Mouse (Mus musculus) heart, embryonic 10.5 days (tissue): ENCODE measurements at regions not wholly inside any gene's neighbourhood (a gene's known extent, or its start where the extent isn't known, plus 50 kb on each side); places are given as distances from the start of the nearest gene placed in this dataset.

Experiments used
- DNase-seq: peaks from one replicate; pipeline ENCODE4 v3.0.0-alpha.2; 2017; ENCODE audit warnings: low spot score
- H3K27ac ChIP-seq: fragments of 300-500 bp; sonication (generic); 2 replicates; pipeline ENCODE4 v1.5.1; 2016; ENCODE audit warnings: mild to moderate bottlenecking
- H3K27me3 ChIP-seq: fragments of 300-500 bp; sonication (generic); 2 replicates; pipeline ENCODE4 v1.6.1; 2016; ENCODE audit warnings: mild to moderate bottlenecking; ENCODE audit not compliant: poor library complexity, insufficient read depth, severe bottlenecking
- H3K36me3 ChIP-seq: fragments of 300-500 bp; sonication (generic); 2 replicates; pipeline ENCODE4 v1.6.1; 2016; ENCODE audit warnings: mild to moderate bottlenecking, moderate library complexity
- H3K4me1 ChIP-seq: fragments of 300-500 bp; sonication (generic); 2 replicates; pipeline ENCODE4 v1.6.1; 2016; ENCODE audit warnings: mild to moderate bottlenecking
- H3K4me3 ChIP-seq: fragments of 300-500 bp; sonication (generic); 2 replicates; pipeline ENCODE4 v1.5.1; 2016; ENCODE audit warnings: mild to moderate bottlenecking, moderate library complexity
- H3K9me3 ChIP-seq: fragments of 300-500 bp; sonication (generic); 2 replicates; pipeline ENCODE4 v1.6.1; 2016; ENCODE audit warnings: mild to moderate bottlenecking, moderate library complexity
- WGBS: fragments of 180-500 bp; shearing (Covaris S2); methylation state at CpG from one replicate; pipeline ENCODE4 v1.1.7; 2016; 5-methylcytosine and 5-hydroxymethylcytosine counted together

DNA sequence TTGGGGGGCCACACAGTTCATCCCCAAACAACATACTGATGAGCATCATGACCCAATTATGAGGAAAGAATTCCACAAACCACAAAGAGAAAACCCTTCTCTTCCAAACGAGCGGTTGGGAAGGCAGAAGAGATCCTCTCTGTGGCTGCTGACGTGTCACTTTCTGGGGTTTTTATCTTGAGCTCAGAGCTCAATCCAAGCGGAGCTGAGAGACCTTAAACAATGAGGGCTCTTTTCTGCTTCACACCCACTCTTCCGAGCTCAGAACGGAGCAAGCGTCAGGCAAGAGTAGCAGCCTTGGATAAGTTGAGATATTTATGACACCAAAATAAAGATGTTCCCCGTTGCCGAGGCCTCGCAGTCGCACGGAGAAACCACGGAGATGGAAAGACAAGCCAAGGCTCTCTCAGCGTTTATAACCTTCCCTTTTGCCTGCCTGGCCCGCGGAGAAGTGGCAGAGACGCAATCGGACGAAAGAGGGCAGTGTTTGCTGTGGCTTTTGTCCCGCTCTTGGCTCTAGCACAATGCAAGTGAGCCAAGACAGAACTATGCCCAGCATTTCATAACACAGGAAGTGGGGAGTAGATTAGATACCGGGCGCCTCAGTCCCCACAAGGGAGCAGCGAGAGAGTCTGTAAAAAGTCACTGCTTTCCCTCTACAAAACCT lies 100.7 kb downstream of the Chic2 start:
- H3K36me3 ChIP-seq: no peaks in the 10 kb centered on the region
- H3K27me3 ChIP-seq: peaks cover 47% of the 10 kb centered on the region
- peak overlapping the region; percentile 51 for H3K4me3 ChIP-seq
- H3K4me1 ChIP-seq: peaks cover 32% of the 10 kb centered on the region
- no peaks in the 10 kb centered on the region for H3K9me3 ChIP-seq
- DNase-seq: peak; percentile 93
- peak overlapping the region; percentile 69 for H3K27ac ChIP-seq
- WGBS: under 1% methylated on average over 23 of the region's 23 CpGs

- Histone ChIP-seq H3K27ac (peak overlapping the region; percentile 39; the same call in 1 of the 2 replicates), H3K27me3 (peaks cover 41% of the 10 kb centered on the region), H3K9me3 (no peaks in the 10 kb centered on the region), H3K36me3 (no peaks in the 10 kb centered on the region), H3K4me1 (peaks cover 46% of the 10 kb centered on the region), H3K4me3 (peak overlapping the region; percentile 31; the same call in 1 of the 2 replicates)
- peak; percentile 80 for DNase-seq
- 2% methylated on average over 13 of the region's 13 CpGs for WGBS
These were observed 103.1 kb downstream of the Chic2 start for GRCm38 (mm10) chr5:74941426-74941825.

- 43% methylated on average over 7 of the region's 7 CpGs for WGBS
- DNase-seq: no peak
- 0 out of 2 replicates have a peak overlapping the region, but pooled peaks have one; percentile 23 for H3K27ac ChIP-seq
These were observed 107.1 kb downstream of the Chic2 start for GRCm38 (mm10) chr5:74937416-74937940.

DNA sequence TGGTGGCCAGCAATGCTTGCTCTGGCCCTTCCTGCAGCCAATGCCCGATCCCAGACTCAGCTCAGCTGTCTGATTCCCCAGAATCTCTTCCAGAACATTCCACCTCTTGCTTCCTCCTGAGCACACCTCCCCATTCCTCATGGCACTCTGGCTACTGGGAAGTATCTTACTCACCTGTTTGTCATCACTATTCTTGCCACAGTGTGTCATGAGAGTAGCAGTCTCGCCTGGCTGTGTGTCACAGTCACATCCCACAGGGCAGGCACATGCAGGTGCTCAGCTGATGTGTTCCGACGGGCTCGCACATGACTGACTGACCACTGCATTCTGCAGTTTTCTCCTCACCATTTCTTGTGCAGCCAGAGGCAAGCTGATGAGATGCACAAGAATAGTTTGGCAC lies 108.5 kb downstream of the Chic2 start:
- Histone ChIP-seq H3K36me3 (no peaks in the 10 kb centered on the region), H3K27me3 (peaks cover 23% of the 10 kb centered on the region), H3K4me3 (no peak overlapping the region), H3K9me3 (no peaks in the 10 kb centered on the region), H3K27ac (no peak overlapping the region), H3K4me1 (peaks cover 36% of the 10 kb centered on the region)
- WGBS: 66% methylated on average over 5 of the region's 5 CpGs
- DNase-seq: no peak

More at GRCm38 (mm10) chr5:74937416-74937940, 107.1 kb downstream of the Chic2 start:
- Histone ChIP-seq H3K9me3 (no peaks in the 10 kb centered on the region), H3K4me3 (no peak overlapping the region), H3K36me3 (no peaks in the 10 kb centered on the region), H3K27me3 (peaks cover 23% of the 10 kb centered on the region), H3K4me1 (peaks cover 37% of the 10 kb centered on the region)

GRCm38 (mm10) chr5:74935676-74936075 lies 108.9 kb downstream of the Chic2 start:
- peaks cover 37% of the 10 kb centered on the region for H3K4me1 ChIP-seq
- 82% methylated on average over 8 of the region's 8 CpGs for WGBS
- no peak for DNase-seq
- H3K27me3 ChIP-seq: peaks cover 21% of the 10 kb centered on the region
- H3K9me3 ChIP-seq: no peaks in the 10 kb centered on the region
- H3K27ac ChIP-seq: no peak overlapping the region
- no peaks in the 10 kb centered on the region for H3K36me3 ChIP-seq
- no peak overlapping the region for H3K4me3 ChIP-seq

DNA sequence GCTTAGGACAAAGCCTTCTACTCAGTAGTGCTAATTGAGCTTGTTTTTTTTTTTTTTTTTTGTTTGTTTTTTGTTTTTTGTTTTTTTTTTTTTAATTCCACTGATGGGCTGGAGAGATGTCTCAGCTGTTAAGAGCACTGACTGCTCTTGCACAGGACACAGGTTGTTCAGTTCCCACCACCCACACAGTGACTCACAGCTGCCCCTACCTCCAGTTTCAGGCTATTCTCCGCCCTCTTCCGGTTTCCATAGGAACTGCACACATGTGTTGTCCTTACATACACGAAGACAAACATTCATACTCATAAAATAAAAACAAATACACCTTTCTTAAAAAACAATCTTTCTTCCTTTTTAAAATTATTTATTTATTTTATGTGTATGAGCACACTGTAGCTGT lies 111.3 kb downstream of the Chic2 start:
- WGBS: 89% methylated on average over 3 of the region's 3 CpGs
- H3K4me1 ChIP-seq: peaks cover 36% of the 10 kb centered on the region
- no peak for DNase-seq

GRCm38 (mm10) chr5:74932206-74932605 lies 112.4 kb downstream of the Chic2 start:
- WGBS: 66% methylated on average over 13 of the region's 13 CpGs
- Histone ChIP-seq H3K27ac (peak overlapping the region; percentile 56; the same call in 1 of the 2 replicates), H3K36me3 (no peaks in the 10 kb centered on the region), H3K4me1 (peaks cover 30% of the 10 kb centered on the region), H3K27me3 (0 out of 2 replicates have a peak, but pooled peaks cover 1% of the 10 kb centered on the region), H3K9me3 (no peaks in the 10 kb centered on the region), H3K4me3 (peak overlapping the region; percentile 22)
- DNase-seq: no peak

More for the DNA sequence above, 111.3 kb downstream of the Chic2 start:
- Histone ChIP-seq H3K4me3 (no peak overlapping the region), H3K36me3 (no peaks in the 10 kb centered on the region), H3K27me3 (0 out of 2 replicates have a peak, but pooled peaks cover 7% of the 10 kb centered on the region), H3K27ac (no peak overlapping the region), H3K9me3 (no peaks in the 10 kb centered on the region)

DNA sequence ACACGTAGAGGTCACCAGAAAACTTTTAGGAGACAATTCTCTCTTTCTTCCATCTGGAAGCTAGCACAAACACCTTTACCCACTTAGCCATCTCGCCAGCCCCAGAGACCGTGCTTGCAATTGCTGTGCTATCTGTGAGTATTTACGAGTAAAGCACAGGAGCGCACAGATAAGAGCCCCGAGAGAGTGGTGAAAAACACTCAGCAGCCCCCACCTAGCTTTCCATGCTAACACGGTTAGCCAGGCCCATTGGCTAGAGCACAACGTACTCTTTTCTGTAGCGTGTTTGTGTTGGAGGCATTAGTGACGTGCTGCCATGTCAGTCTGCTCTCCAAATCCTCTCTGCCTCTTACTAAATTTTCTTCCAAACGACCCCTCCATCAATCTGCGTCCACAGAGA lies 112.8 kb downstream of the Chic2 start:
- Histone ChIP-seq H3K27ac (peak overlapping the region; percentile 56), H3K9me3 (no peaks in the 10 kb centered on the region), H3K36me3 (no peaks in the 10 kb centered on the region), H3K4me1 (peaks cover 29% of the 10 kb centered on the region), H3K27me3 (no peaks in the 10 kb centered on the region), H3K4me3 (peak overlapping the region; percentile 22)
- no peak for DNase-seq
- 25% methylated on average over 12 of the region's 12 CpGs for WGBS

- no peak overlapping the region for H3K4me3 ChIP-seq
- H3K36me3 ChIP-seq: no peaks in the 10 kb centered on the region
These were observed 117.0 kb downstream of the Chic2 start for GRCm38 (mm10) chr5:74927543-74927942.

DNA sequence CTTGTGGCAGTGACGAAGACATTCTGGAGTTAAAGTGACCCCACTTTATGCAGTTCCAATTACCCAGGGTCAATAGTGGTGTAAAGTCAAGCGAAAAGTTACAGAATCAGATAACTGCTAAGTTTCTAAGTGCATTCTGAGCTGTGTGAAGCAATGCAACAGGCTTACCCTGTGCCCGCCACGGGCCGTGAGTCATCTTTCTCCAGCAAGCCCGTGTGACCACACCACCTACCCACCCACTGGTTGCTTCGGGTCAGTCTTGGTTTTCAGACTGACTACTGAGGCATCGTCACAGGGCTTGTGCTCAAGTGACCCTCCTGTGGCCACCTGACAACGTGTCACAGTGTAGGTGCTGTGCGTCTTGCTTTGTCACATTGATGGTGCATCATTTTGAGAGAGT lies 118.8 kb downstream of the Chic2 start:
- 80% methylated on average over 10 of the region's 10 CpGs for WGBS
- no peaks in the 10 kb centered on the region for H3K9me3 ChIP-seq
- peaks cover 22% of the 10 kb centered on the region for H3K4me1 ChIP-seq
- DNase-seq: no peak
- H3K4me3 ChIP-seq: no peak overlapping the region
- no peak overlapping the region for H3K27ac ChIP-seq
- no peaks in the 10 kb centered on the region; the same call in 1 of the 2 replicates for H3K27me3 ChIP-seq
- H3K36me3 ChIP-seq: no peaks in the 10 kb centered on the region

More at GRCm38 (mm10) chr5:74927543-74927942, 117.0 kb downstream of the Chic2 start:
- Histone ChIP-seq H3K27ac (no peak overlapping the region), H3K4me1 (peaks cover 32% of the 10 kb centered on the region), H3K27me3 (no peaks in the 10 kb centered on the region; the same call in 1 of the 2 replicates), H3K9me3 (no peaks in the 10 kb centered on the region)
- DNase-seq: no peak
- 79% methylated on average over 2 of the region's 2 CpGs for WGBS

DNA sequence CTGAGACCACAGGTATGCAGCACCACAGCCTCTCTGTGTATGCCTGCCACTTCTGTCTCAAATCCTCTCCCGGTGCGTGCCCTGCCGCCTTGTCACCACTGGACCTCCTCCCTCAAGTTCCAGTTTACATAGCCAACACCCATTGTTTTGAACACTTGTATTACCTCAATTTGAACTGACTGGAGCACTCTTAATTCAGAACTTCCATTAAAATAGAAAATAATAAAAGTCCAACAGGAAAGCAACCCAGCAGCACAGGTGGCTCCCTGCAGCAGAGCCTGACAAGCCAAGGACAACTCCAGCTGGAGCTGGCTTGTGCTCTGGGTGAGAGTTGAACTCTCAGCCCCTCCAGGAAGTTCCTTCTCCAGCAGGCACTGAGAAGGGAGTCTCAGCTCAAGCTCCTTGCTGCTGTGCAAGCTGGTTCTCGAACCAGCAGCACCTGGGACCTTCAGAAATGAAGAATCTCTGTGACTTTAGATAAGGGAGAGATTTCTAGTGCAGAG lies 120.5 kb downstream of the Chic2 start:
- Histone ChIP-seq H3K36me3 (no peaks in the 10 kb centered on the region), H3K27ac (no peak overlapping the region), H3K4me1 (peaks cover 24% of the 10 kb centered on the region), H3K4me3 (no peak overlapping the region), H3K27me3 (peaks cover 3% of the 10 kb centered on the region), H3K9me3 (no peaks in the 10 kb centered on the region)
- DNase-seq: no peak
- 75% methylated on average over 4 of the region's 4 CpGs for WGBS

DNA sequence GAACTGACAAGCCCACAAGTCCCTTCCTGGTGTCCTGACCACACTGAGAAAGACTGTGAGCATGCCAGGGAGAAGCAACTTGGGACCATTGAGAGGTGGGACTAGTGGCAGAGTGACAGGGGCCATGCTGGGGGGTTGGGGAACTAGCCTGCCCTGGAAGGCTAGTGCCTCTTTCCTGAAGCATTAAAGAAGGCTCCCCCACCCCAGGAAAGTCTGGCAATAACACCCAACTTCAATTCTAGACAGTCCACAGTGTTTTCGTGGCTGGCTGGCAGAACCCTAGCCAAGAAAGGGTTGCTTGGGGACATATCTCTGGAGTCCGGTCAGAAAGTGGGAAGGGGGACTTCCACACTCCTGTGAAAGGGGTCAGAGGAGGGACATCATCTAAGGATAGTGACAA lies 121.2 kb downstream of the Chic2 start:
- Histone ChIP-seq H3K4me1 (peaks cover 24% of the 10 kb centered on the region), H3K4me3 (no peak overlapping the region), H3K9me3 (no peaks in the 10 kb centered on the region), H3K27ac (no peak overlapping the region), H3K27me3 (peaks cover 3% of the 10 kb centered on the region), H3K36me3 (no peaks in the 10 kb centered on the region)
- DNase-seq: no peak
- 78% methylated on average over 2 of the region's 2 CpGs for WGBS

DNA sequence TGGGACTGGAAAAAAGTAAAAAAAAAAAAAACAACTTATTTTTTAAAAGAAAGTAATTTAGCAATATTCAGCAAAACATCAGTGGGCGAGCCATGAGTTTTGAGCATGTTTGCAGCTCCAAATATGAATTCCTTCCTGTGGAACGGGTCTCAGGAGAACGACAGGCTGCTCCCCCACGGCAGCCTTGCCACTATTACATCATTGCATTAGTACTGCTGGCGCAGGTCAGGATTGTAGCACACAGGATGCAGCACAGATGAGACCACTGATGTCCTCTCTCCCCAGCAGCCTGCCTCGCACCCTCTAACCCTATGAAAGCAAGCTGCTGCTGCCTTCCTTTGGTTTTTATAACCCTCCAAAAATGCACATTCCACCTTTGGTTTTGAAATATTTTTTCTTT lies 121.7 kb downstream of the Chic2 start:
- no peak overlapping the region for H3K27ac ChIP-seq
- H3K9me3 ChIP-seq: no peaks in the 10 kb centered on the region
- no peak overlapping the region for H3K4me3 ChIP-seq
- H3K4me1 ChIP-seq: peaks cover 19% of the 10 kb centered on the region
- no peaks in the 10 kb centered on the region for H3K36me3 ChIP-seq
- 76% methylated on average over 6 of the region's 6 CpGs for WGBS
- peaks cover 3% of the 10 kb centered on the region for H3K27me3 ChIP-seq
- no peak for DNase-seq
